Mouse (Mus musculus) kidney, postnatal 36 days (tissue): ENCODE data around the gene Gm37240.
A peak's percentile ranks its signal among the peaks of the same experiment; 100 is the strongest.

Experiments used
- DNase-seq, 2 experiments: peaks; one replicate each; pipeline ENCODE4 v3.0.0; 2021 to 2022; ENCODE audit warnings: mixed read lengths in 2 of 2

Gm37240 gene

DNA sequence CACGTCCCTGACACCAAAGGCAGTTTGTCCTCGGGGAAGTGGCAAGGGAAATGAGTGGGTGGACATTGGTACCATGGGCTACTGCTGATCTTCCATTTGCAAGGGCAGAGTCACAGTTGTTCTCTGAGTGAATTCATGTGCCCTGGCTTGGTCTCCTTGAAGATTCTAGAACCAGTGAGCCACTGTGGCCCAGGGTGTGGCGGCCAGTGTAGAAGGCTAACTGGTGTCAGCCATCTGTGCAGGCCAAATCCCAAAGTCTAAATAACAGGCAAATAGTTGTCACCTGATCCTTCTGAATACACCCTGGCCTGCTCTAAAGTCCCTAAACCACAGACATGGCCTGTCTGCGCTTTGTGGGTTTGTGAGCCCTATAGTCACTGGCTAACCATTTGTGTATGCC lies 898.4 kb downstream of the Gm37240 start:
- no peak for DNase-seq

DNA sequence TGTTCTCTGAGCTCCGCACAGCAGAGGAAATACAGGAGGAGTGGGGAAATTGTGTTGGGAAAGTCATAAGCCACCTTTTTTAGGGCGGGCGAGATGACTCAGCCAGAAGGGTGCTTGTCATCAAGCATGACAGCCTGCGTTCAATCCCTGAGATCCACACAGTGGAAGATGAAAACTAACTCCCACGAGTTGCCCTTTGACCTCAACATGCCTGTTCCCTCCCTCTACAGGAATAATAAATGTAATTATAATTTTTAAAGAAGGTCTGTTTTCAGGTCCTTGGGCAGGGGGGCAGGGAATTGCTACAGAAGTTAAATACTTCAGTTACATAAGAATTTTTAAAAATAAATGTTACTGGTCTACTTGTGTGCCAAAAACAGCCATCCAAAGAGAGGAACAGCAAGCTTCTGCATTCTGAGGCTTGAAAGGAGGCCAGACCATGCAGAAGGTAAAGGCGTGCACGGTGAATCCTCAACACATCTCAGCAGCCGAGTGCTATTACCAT lies 902.1 kb downstream of the Gm37240 start:
- DNase-seq, result no peak

DNA sequence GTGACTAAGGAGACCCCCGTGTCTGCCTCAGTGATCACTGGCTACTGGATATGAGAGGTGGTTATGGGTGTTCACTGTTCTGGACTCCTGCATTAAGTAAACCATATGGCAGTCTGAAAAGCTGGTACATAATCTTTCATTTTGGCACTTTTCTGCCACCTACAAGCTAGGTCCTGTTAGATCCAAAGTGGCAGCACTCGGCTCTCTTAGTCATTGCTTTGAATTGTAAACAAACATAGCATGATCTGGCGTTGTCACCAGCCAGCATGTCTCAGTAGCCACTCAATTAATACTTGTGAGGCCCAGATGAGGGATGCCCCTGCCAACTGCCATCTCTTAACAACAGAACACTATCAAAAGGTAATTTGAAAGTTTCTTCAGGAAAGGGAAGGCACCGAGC lies 904.6 kb downstream of the Gm37240 start:
- DNase-seq, result no peak

DNA sequence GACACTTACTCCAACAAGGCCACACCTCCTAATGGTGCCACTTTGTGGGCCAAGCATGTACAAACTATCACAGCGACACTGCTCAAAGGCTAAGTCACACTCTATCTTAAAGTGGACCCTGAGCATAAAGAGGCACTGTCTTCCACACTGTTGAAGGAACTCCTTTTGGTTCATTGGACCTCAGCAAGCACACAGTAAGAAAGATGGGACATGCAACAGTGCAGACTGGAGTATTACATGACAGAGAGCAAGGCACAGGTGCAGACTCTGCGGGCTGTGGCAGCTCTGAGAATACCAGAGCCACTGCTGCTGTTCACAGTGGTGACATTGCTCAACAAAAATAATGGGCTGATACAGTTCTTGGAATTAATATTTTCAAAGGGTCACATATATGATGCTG lies 907.2 kb downstream of the Gm37240 start:
- no peak for DNase-seq

DNA sequence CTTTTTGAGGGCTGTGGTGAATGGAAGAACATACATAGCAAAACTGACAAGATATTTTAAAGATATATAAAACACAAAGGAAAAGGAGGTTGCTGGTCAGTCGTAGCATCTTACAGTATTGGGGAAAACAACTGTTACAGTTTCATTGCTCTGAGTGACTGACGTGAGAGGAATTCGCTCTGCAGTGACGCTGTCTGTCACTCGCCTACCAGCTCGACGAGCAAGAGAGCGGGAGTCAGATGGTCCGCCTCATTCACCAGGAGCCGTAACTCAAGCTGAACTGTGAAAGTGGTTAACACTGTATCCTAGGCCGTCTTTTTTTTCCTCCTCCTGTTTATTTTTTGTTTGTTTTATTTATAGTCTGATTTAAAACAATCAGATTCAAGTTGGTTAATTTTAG lies 908.6 kb downstream of the Gm37240 start:
- no peak for DNase-seq

DNA sequence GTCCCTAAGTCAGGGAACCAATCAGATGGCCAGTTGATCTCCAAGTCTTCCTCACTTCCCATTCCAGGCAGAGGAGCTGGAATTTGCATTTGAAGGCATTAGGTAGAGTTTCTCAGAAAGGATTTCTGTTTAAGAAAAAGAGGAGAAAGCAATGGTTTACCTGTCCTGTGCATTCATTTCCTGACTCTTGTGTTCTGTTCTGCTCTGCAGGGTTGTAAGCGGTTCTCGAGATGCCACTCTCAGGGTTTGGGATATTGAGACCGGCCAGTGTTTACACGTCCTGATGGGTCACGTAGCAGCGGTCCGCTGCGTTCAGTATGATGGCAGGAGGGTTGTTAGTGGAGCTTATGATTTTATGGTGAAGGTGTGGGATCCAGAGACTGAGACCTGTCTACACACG lies 913.1 kb downstream of the Gm37240 start:
- no peak for DNase-seq

DNA sequence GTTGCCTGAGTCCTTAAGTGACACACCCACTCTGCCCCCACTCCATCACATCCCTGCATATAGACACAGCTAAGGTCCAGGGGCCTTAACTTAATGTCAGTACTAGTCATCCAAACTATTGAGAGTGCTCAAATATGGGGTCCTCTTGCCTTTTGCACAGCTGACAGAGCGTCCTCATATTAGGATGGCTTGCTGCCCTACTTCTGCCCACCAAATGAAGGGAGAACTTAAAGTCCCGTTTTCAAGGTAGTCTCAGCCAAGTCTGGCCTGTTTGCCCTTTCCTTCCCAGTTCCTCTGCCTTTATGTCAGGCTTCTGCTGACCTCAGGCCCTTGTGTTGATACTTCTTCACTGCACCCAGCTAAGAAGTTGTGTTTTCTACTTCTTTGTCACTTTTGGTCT lies 914.4 kb downstream of the Gm37240 start:
- DNase-seq, result no peak

DNA sequence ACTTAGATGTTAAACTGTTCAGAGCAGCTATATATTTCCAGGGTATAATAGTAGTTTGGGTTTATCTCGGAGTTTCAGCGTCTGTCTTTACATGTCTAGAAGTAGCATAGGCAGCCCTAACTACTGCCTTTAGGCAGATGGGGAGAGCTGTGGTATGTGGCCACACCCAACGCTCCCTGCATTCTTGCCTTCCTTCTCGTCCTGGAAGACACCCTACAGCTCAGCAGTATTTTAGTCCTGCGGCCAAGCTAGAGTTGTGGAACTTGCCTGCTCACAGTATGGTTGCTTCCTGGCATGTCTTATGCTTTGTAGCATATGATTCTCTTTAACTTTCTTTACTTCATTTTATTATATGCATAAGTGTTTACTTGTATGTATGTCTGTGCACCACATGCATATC lies 915.8 kb downstream of the Gm37240 start:
- DNase-seq, result no peak

DNA sequence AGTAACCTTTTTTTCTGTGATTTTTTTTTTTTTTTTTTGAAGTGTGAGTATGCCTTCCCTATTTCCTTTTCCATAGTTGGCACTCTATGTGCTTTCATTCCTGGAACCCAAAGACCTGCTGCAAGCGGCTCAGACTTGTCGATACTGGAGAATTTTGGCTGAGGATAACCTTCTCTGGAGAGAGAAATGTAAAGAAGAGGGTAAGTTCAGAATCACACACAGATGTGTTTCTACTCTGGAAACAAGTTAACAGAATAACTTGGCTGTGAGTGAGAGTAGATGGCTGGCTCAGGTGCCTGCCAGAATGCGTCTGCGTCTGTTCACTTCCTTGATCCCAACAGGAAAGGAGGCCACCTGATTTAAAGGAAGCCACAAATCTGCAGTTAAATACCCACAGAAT lies 920.0 kb downstream of the Gm37240 start:
- DNase-seq, result no peak

DNA sequence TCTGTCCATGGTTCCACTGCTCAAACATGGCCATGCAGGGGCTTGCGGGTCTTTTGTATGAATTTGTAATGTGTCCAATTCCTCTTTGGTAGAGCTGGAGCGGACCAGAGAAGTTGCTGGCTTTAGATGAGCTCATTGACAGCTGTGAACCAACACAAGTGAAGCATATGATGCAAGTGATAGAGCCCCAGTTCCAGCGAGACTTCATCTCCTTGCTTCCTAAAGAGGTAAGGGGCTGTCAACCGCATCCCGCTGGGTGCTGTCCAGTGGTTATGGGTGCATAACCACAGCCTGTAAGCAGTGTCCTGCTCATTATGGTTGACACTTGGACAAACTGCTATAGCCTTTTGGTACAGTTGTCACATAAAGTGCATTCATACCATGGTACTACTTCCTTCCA lies 922.2 kb downstream of the Gm37240 start:
- no peak for DNase-seq

DNA sequence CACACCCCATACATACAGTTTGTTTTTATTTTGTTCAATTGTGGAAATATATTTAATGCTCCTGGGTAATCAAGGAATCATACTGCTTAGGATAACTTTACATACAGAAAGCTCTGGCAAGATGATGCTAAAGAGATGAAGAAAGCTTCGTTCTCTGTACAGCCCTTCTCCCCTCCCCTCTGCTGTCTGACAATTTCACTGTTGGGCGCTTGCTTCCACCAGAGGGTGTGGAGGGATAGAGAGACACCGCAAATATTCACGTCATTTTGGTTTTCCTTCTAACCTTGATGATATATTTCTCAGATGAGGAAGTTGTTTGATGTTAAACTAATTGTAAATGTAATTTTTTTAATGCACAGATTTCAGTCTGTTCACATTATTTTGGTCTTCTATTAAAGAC lies 931.5 kb downstream of the Gm37240 start:
- no peak for DNase-seq

DNA sequence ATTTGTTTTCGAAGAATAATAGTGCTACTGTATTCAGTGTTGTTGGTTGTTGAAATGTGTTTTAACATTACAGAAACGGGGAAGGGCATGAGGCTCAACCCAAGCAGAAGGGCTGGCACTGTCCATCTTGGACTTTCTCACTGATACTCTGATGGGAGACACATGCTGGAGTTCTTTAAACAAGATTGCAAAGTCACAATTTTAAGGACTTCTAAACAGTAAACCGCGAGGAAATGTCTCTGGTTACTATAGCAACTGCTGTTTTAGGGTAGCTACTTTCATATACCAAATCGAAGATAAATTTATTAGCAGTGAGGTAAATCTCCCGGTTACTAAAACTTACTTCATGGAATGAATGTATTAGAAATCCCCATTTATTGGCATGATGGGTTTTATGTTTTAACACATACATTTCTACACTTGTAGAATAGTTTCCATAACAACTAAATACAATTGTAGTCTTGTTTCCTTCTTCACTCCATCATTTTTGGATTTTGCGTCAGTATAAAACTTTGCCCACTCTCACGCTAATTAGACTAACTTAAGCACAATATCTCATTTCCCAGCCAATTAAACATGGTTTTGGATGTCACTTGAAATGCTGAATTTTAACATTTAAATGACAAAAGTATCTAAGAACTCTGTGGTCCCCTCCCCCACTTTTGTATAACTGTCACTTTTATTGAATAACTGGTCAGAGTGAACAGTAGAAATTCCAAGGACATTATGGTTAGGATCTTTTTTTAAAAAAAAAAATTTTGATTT lies 932.1 kb downstream of the Gm37240 start:
- no peak for DNase-seq

DNA sequence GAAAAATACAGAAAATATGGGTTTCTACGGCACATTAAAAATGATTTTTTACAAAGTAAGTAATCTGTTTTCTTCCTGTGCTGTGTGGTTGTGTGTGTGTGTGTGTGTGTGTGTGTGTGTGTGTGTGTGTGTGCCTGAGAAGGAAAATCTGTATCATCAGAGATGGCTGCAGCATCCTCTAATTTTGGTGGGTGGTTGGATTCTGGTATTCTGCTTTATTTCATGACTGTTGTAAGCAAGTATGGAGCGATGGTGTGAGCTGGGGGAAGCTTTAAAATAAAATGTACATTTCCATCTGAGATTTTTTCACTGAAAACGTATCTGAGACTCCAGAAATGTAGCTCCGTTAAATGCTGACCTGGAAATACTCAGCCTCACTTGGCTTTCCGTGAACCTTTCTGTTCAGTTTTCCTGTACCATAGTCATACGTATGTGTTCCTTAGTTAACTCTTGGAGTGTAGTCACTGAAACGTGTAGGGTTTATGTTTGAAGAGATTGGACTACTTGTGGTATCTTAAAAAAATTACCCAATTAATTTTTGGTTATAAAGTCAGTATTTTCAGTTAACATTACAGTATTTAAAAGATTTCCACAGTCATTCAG lies 934.6 kb downstream of the Gm37240 start:
- DNase-seq, result no peak

DNA sequence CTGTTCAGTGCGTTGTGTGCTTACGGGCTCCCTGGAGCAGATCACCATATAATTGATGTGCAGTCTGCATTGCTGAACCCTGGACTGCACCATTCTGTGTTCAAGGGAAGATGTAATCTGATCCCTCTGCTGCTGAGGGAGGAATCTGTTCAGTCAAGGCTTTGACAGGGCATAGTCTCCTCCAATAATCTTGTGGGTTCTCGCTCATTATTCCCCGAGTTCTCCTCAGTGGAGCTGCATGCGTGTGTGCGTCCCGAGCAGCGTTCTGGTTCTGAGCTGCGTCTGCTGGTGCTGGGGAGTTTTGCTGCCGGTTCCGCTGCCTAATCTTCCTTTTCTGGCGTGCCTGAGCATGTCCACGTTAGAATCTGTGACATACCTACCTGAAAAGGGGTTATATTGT lies 935.2 kb downstream of the Gm37240 start:
- peak; percentile 49 to 63 for DNase-seq

DNA sequence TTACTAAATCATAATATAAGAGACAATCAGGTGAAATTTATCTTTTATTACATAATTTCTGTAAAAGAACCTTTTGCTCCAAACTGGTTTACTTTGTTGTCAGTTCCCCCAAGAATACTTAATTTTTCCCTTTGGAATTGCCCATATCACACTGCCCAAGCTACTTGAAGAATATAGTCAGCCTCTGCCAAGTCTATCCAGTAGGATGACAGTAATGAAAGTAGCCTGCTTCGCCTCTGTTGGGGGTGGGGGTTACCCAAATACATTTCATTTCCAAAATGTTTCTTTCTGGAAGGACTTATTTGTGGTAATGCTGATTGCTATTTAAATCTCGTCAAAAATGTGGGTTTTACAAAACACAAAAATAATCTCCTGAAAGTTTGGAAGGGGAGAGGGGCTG lies 935.6 kb downstream of the Gm37240 start:
- DNase-seq, result no peak

DNA sequence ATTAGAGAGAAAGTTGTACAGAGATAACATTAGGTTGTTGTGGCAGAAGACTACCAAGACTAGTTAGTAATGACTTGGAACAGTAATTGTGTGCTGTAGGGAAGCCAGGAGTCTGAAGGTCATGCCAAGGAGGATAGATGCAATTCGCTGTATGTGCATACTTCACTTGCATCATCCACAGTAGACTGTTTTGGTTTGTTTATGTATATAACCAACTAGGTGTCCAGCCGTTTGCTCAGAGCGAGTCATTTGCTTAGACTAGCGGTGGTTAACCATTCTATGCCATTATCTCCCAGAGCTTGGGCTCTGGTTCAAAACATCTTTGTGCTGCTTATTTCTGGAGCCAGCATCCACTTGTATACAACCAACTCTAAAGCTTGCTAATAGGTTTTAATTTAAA lies 937.9 kb downstream of the Gm37240 start:
- no peak for DNase-seq

DNA sequence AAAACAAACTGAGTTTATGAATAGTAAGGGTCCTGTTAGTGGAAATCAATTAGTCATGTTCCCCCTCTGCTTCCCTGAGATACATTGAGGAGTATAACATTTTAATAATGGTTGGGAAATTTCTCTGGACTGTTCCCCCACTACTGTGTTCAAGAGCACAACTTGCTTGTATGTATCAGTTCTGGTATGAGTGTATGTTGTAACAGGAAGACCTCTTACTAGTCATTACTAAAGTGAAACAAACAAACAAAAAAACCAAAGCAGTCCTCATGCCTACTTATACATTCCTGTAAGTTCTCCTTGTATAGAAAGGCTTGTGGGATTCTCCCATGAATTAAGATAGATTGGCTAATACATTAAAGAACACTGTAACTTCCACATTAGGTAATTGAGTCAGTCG lies 940.9 kb downstream of the Gm37240 start:
- DNase-seq, result no peak

DNA sequence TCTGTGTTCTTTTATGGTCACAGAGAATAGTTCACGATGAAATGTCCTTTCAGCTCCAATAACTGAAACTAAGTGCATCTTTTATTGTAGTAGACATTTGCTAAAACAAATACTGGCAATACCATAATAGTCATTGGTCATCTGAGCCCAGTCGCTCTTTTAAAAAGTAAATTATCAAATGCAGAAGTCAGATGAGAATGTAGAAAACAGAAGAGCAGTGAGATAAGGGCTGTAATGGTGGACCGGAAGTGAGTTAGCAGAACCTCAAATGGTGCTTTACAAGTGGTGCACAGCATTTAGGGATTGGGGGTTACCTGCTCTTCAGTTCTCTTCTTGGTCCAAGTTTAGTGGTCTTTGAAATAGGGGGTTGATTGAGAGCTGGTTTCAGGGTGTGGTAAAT lies 942.4 kb downstream of the Gm37240 start:
- DNase-seq, result no peak

DNA sequence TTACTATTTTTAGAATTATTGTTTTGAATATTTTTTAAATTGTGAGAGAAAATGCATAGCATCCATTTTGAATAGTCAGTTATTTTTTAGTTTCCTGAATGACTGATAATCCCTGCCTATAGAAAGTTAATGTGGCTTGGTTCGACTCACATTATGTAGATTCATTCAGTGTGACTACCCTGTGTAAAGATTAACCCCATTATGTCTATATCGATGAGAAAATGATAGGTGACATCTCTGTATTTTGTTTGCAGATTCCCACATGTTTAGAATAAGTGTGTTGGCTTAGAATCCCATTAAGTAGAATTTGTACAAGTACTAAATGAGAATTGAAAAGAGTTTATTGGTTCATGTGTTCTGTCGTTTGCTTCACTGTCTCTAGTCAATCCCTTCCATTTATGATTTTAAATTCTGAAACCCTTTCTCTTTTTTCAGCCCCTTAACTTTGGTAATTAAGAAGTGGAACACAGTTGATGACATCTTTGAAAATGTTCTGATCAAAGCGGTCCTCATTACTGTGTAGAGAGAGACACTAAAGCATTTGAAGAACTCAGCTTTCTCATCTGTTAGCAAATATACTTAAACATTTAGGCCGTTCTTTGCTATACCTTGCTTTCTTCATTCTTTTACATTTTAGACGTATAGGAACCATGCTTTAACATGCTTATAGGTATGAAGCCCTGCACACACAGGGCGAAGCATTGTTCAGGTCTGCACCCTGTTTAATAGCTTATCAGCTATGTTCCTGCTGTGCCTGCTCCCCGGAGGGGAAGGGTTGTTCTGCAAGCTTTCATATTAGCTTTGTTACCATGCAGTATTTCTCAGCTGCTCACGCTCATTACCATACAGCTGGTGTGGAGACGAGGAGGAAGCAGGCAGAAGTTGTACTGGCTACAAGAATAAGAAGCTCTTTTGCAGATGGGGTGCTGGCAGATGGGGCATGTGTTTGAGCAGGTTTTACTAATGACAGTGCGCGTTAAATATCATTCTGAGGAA lies 949.7 kb downstream of the Gm37240 start:
- DNase-seq, result no peak

DNA sequence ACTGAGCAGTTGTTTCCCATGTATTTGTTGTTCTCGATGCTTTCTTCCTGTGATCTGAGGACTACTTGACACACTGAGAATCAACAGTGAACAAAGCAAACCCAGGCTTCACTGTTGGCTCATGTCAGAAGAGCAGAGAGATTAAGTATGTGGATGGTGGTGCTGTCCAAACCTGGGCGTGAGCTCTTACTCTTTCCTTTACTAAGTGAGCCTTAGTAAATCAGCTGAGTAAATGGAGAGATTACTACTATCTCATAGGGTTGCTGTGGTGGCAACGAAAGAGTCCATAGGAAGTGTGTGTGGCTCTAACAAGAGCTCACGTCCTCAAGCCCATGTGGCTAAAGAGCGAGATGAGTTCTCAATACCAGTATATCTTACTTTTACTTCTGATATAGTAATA lies 950.4 kb downstream of the Gm37240 start:
- no peak for DNase-seq

DNA sequence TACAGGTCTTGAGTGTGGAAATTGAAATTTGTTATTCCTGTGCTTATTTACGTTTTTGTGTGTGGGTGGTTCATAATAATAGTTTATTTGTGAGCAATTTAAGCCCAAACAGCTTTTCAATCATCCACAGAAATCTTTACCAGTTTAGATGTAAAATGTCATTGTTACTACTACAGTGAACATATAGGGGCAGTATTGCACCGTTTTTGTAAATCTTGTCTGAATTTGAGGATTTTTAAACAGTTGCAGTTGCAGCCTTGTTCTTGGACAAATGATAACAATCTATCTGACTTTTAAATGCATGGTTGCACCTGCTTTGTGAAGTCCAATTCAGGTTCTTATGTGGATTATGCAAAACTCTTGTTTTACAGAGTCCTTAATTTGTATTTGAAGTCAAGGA lies 951.1 kb downstream of the Gm37240 start:
- no peak for DNase-seq

DNA sequence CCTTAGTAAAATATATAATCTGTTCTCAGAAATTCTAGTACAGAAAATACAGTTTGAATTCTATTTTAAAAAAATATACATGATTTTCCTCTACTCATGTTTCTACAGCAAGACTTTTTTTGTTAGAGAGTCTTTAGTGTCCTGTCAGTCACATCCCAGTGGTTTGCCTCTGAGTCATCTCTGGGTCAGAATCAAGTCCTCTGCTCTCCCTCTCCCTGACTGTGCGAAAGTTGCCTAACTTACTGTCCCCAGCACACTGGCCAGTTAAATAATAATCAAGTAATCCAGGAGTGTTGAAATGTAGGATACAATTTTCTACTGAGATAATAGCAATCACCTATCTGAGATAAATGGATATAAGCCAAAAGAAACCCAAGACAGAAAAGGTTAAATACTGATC lies 951.6 kb downstream of the Gm37240 start:
- DNase-seq, result no peak

DNA sequence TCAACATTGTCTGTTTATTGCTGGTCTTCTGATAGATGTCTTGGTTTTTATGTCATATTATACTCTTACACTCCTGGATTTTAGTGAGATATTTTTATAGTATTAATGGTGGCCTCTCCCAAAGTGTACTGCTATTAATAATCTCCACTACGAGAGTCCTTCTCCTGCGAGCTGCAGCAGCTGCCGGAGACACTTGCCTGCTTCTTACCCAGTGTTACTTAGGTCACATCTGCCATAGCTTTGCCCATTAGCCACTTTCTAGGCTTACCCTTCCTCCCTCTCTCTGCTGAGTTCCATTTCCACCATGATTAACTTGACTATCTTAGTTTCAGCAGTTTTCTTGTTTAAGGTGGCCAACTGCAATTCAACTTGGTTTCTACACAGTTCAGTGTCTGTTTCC lies 956.6 kb downstream of the Gm37240 start:
- DNase-seq, result no peak

DNA sequence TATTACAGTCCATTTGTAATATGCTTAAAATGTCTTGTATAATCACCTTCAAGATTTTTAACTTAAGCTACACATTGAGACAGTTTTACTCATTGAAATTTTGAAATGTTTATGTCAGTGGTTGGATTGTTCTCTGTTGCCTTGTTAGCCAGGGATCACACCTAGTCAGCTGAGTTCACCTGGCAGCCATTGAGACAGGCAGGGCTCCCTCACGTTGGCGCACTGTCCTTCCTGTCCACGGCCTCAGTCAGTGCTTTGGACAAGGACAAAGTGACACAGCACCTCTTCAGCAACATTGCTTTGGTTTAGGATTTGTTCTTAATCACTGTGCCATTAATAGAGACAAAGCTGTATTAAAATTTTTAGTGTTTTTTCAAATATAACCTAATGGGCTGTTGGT lies 958.1 kb downstream of the Gm37240 start:
- no peak for DNase-seq
